Mouse (Mus musculus) heart, embryonic 13.5 days (tissue): ENCODE measurements around the gene Cib2. TPM values are rescaled to one million over a fixed set of nuclear protein-coding genes. Genes with fewer than 3 reads are reported as not detected.

Source experiments
- ATAC-seq: fragments of 200-750 bp; cut with Nextera tagmentation; 2 replicates; pipeline ENCODE4 v1.8.0; 2017; ENCODE audit warnings: moderate TSS enrichment; ENCODE audit not compliant: insufficient number of reproducible peaks, low FRiP score, low TSS enrichment; ENCODE audit errors: extremely low read depth
- H3K27ac ChIP-seq: fragments of 300-500 bp; sonication (generic); replicated peaks from 2 replicates; pipeline ENCODE4 v1.5.1; 2015; ENCODE audit warnings: moderate library complexity, mild to moderate bottlenecking, inconsistent platforms
- H3K27me3 ChIP-seq: fragments of 300-500 bp; sonication (generic); replicated peaks from 2 replicates; pipeline ENCODE4 v1.6.1; 2015; ENCODE audit warnings: mild to moderate bottlenecking, inconsistent platforms
- H3K36me3 ChIP-seq: fragments of 300-500 bp; sonication (generic); 2 replicates; pipeline ENCODE4 v1.6.1; 2015; ENCODE audit warnings: mild to moderate bottlenecking, inconsistent platforms
- H3K4me1 ChIP-seq: fragments of 300-500 bp; sonication (generic); 2 replicates; pipeline ENCODE4 v1.6.1; 2015; ENCODE audit warnings: inconsistent platforms
- H3K4me2 ChIP-seq: fragments of 300-500 bp; sonication (generic); 2 replicates; pipeline ENCODE4 v1.6.1; 2015; ENCODE audit warnings: inconsistent platforms, mild to moderate bottlenecking, moderate library complexity
- H3K4me3 ChIP-seq: fragments of 300-500 bp; sonication (generic); 2 replicates; pipeline ENCODE4 v1.5.1; 2015; ENCODE audit warnings: moderate library complexity, mild to moderate bottlenecking, inconsistent platforms
- H3K9ac ChIP-seq: fragments of 300-500 bp; sonication (generic); 2 replicates; pipeline ENCODE4 v1.6.1; 2015; ENCODE audit warnings: inconsistent platforms, mild to moderate bottlenecking, moderate library complexity
- H3K9me3 ChIP-seq: fragments of 300-500 bp; sonication (generic); 2 replicates; pipeline ENCODE4 v1.6.1; 2016; ENCODE audit warnings: inconsistent platforms
- WGBS: fragments of 180-500 bp; shearing (Covaris S2); methylation state at CpG from one replicate; pipeline ENCODE4 v1.1.7; 2015; ENCODE audit warnings: mixed read lengths; 5-methylcytosine and 5-hydroxymethylcytosine counted together
- polyA plus RNA-seq: library from polyadenylated mRNA; unstranded; fragments of >200 nt; fragmentation: Nextera tagmentation; extraction: Ambion mirVana; gene quantifications from 2 replicates; pipeline ENCODE4 v1.2.1, GENCODE M21; 2015

Gene Cib2
- polyA plus RNA-seq, 1 experiment from 2014 or later = 5.5 TPM

- ATAC-seq = no peak
- no peak overlapping the region for H3K4me2 ChIP-seq
- no peak overlapping the region for H3K4me3 ChIP-seq
- H3K4me1 ChIP-seq = peaks cover 21% of the 10 kb centered on the region
- WGBS = 14% methylated on average over 1 of the region's 1 CpGs
- no peak overlapping the region for H3K9ac ChIP-seq
- H3K9me3 ChIP-seq = no peaks in the 10 kb centered on the region
- H3K36me3 ChIP-seq = peaks cover 2% of the 10 kb centered on the region
- H3K27ac ChIP-seq = no peak overlapping the region
- no peaks in the 10 kb centered on the region for H3K27me3 ChIP-seq
These were observed 23.7 kb upstream of the Cib2 start for GRCm38 (mm10) chr9:54583712-54584111.

GRCm38 (mm10) chr9:54571130-54571839 lies 11.3 kb upstream of the Cib2 start:
- no peak overlapping the region for H3K27ac ChIP-seq
- H3K4me1 ChIP-seq = no peaks in the 10 kb centered on the region
- no peak for ATAC-seq
- H3K9ac ChIP-seq = no peak overlapping the region
- H3K4me3 ChIP-seq = no peak overlapping the region
- 69% methylated on average over 9 of the region's 9 CpGs for WGBS
- no peaks in the 10 kb centered on the region for H3K36me3 ChIP-seq
- no peaks in the 10 kb centered on the region for H3K9me3 ChIP-seq
- H3K27me3 ChIP-seq = no peaks in the 10 kb centered on the region
- H3K4me2 ChIP-seq = no peak overlapping the region

GRCm38 (mm10) chr9:54568732-54569131 lies 8.7 kb upstream of the Cib2 start:
- Histone ChIP-seq H3K4me1 (no peaks in the 10 kb centered on the region), H3K4me3 (no peak overlapping the region), H3K27me3 (no peaks in the 10 kb centered on the region), H3K4me2 (no peak overlapping the region), H3K9me3 (no peaks in the 10 kb centered on the region), H3K9ac (no peak overlapping the region), H3K36me3 (no peaks in the 10 kb centered on the region), H3K27ac (no peak overlapping the region)
- WGBS = 33% methylated on average over 2 of the region's 2 CpGs
- no peak for ATAC-seq

- H3K9ac ChIP-seq = no peak overlapping the region
- H3K36me3 ChIP-seq = no peaks in the 10 kb centered on the region
- H3K4me2 ChIP-seq = no peak overlapping the region
- no peak for ATAC-seq
- 47% methylated on average over 4 of the region's 4 CpGs for WGBS
- H3K4me1 ChIP-seq = no peaks in the 10 kb centered on the region
- H3K27ac ChIP-seq = no peak overlapping the region
- no peaks in the 10 kb centered on the region for H3K9me3 ChIP-seq
- H3K4me3 ChIP-seq = no peak overlapping the region
- H3K27me3 ChIP-seq = no peaks in the 10 kb centered on the region
These were observed 6.9 kb upstream of the Cib2 start for GRCm38 (mm10) chr9:54566958-54567357.

GRCm38 (mm10) chr9:54560831-54561601 lies 998 bp upstream of the Cib2 start:
- no peak overlapping the region for H3K4me2 ChIP-seq
- no peak for ATAC-seq
- peaks cover 16% of the 10 kb centered on the region for H3K27me3 ChIP-seq
- no peak overlapping the region for H3K4me3 ChIP-seq
- H3K27ac ChIP-seq = no peak overlapping the region
- H3K4me1 ChIP-seq = peaks cover 11% of the 10 kb centered on the region
- no peak overlapping the region for H3K9ac ChIP-seq
- H3K9me3 ChIP-seq = no peaks in the 10 kb centered on the region
- 82% methylated on average over 8 of the region's 8 CpGs for WGBS
- no peaks in the 10 kb centered on the region for H3K36me3 ChIP-seq

GRCm38 (mm10) chr9:54558731-54559130 lies 1.3 kb downstream of the Cib2 start:
- H3K36me3 ChIP-seq = no peaks in the 10 kb centered on the region
- peaks cover 19% of the 10 kb centered on the region for H3K27me3 ChIP-seq
- WGBS = 72% methylated on average over 8 of the region's 8 CpGs
- H3K27ac ChIP-seq = no peak overlapping the region
- H3K4me2 ChIP-seq = no peak overlapping the region
- ATAC-seq = no peak
- H3K9ac ChIP-seq = no peak overlapping the region
- no peaks in the 10 kb centered on the region for H3K9me3 ChIP-seq
- peaks cover 11% of the 10 kb centered on the region for H3K4me1 ChIP-seq
- no peak overlapping the region for H3K4me3 ChIP-seq

GRCm38 (mm10) chr9:54555044-54555443 lies 5.0 kb downstream of the Cib2 start:
- no peak overlapping the region for H3K9ac ChIP-seq
- no peaks in the 10 kb centered on the region for H3K36me3 ChIP-seq
- no peak overlapping the region for H3K27ac ChIP-seq
- no peaks in the 10 kb centered on the region for H3K9me3 ChIP-seq
- peaks cover 7% of the 10 kb centered on the region for H3K4me1 ChIP-seq
- WGBS = 67% methylated on average over 2 of the region's 2 CpGs
- H3K4me3 ChIP-seq = no peak overlapping the region
- H3K27me3 ChIP-seq = peaks cover 19% of the 10 kb centered on the region
- H3K4me2 ChIP-seq = no peak overlapping the region
- ATAC-seq = no peak

- 17% methylated on average over 5 of the region's 5 CpGs for WGBS
- no peak overlapping the region for H3K9ac ChIP-seq
- H3K4me1 ChIP-seq = no peaks in the 10 kb centered on the region
- H3K27me3 ChIP-seq = 0 out of 2 replicates have a peak, but pooled peaks cover 3% of the 10 kb centered on the region
- no peak overlapping the region for H3K27ac ChIP-seq
- no peaks in the 10 kb centered on the region for H3K36me3 ChIP-seq
- no peak overlapping the region for H3K4me2 ChIP-seq
- H3K4me3 ChIP-seq = no peak overlapping the region
- ATAC-seq = no peak
- no peaks in the 10 kb centered on the region for H3K9me3 ChIP-seq
These were observed 7.6 kb downstream of the Cib2 start for GRCm38 (mm10) chr9:54552409-54552808.

- Histone ChIP-seq H3K9ac (no peak overlapping the region), H3K4me3 (no peak overlapping the region), H3K36me3 (no peaks in the 10 kb centered on the region), H3K27ac (no peak overlapping the region), H3K9me3 (no peaks in the 10 kb centered on the region), H3K4me1 (no peaks in the 10 kb centered on the region), H3K4me2 (no peak overlapping the region), H3K27me3 (0 out of 2 replicates have a peak, but pooled peaks cover 2% of the 10 kb centered on the region)
- no peak for ATAC-seq
- WGBS = 79% methylated on average over 6 of the region's 6 CpGs
These were observed 10.6 kb downstream of the Cib2 start for GRCm38 (mm10) chr9:54549433-54549832.

GRCm38 (mm10) chr9:54547536-54547935 lies 12.5 kb downstream of the Cib2 start:
- H3K9ac ChIP-seq = no peak overlapping the region
- WGBS = 25% methylated on average over 5 of the region's 5 CpGs
- no peak for ATAC-seq
- H3K9me3 ChIP-seq = no peaks in the 10 kb centered on the region
- no peak overlapping the region for H3K4me3 ChIP-seq
- no peak overlapping the region for H3K4me2 ChIP-seq
- H3K4me1 ChIP-seq = no peaks in the 10 kb centered on the region
- no peak overlapping the region for H3K27ac ChIP-seq
- no peaks in the 10 kb centered on the region for H3K27me3 ChIP-seq
- H3K36me3 ChIP-seq = no peaks in the 10 kb centered on the region

GRCm38 (mm10) chr9:54544954-54545315 lies 15.1 kb downstream of the Cib2 start:
- H3K4me1 ChIP-seq = no peaks in the 10 kb centered on the region
- H3K36me3 ChIP-seq = no peaks in the 10 kb centered on the region
- no peak overlapping the region for H3K4me3 ChIP-seq
- no peaks in the 10 kb centered on the region for H3K27me3 ChIP-seq
- no peak overlapping the region for H3K27ac ChIP-seq
- H3K4me2 ChIP-seq = no peak overlapping the region
- 83% methylated on average over 4 of the region's 4 CpGs for WGBS
- H3K9me3 ChIP-seq = no peaks in the 10 kb centered on the region
- H3K9ac ChIP-seq = no peak overlapping the region
- ATAC-seq = no peak
